Mouse (Mus musculus) brown adipose tissue, adult 24 weeks (tissue): ENCODE measurements at regions not wholly inside any gene's neighbourhood (a gene's known extent, or its start where the extent isn't known, plus 50 kb on each side); places are given as distances from the start of the nearest gene placed in this dataset.

Experiments
- H3K27ac ChIP-seq: fragments of 200-500 bp; replicated peaks from 2 replicates; pipeline ENCODE4 v1.5.1; 2012; ENCODE audit warnings: low read depth, mild to moderate bottlenecking, low read length
- H3K4me1 ChIP-seq: fragments of 200-500 bp; 2 replicates; pipeline ENCODE4 v1.6.1; 2012; ENCODE audit warnings: low read length, mixed read lengths; ENCODE audit not compliant: control insufficient read depth, insufficient read depth, insufficient read length
- H3K4me3 ChIP-seq: fragments of 200-500 bp; 2 replicates; pipeline ENCODE4 v1.5.1; 2012; ENCODE audit warnings: low read depth, mild to moderate bottlenecking, low read length, moderate library complexity; ENCODE audit not compliant: insufficient read depth

GRCm38 (mm10) chr14:120846073-120846850 lies 64.8 kb upstream of the Ipo5 start:
- Histone ChIP-seq H3K4me1 (peaks cover 4% of the 10 kb centered on the region; the same call in 1 of the 2 replicates), H3K27ac (no peak overlapping the region; the same call in 1 of the 2 replicates)

DNA sequence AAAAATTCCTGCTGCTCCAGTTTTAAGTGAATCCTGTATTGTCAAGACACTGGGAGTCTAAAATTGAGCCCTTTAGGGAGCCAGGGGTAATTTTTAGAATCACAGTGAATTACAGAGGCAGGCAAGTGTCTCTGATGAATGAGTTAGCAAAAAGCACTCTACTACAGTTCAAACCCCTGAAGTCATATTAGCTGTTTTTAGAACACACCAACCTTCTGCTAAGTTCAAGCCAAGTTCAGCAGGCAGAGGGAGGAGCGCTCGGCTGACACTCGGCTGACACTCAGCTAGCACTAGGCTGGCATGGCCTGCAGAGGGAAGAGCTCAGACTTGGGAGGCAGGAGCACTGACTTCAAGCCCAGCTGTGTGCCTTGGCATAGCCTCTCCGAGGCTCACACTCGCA lies 64.0 kb upstream of the Ipo5 start:
- Histone ChIP-seq H3K27ac (no peak overlapping the region), H3K4me1 (peaks cover under 1% of the 10 kb centered on the region; the same call in 1 of the 2 replicates), H3K4me3 (no peak overlapping the region)

More at GRCm38 (mm10) chr14:120846073-120846850, 64.8 kb upstream of the Ipo5 start:
- no peak overlapping the region for H3K4me3 ChIP-seq

GRCm38 (mm10) chr14:120848083-120848951 lies 62.7 kb upstream of the Ipo5 start:
- no peak overlapping the region for H3K27ac ChIP-seq
- H3K4me3 ChIP-seq, result no peak overlapping the region
- no peaks in the 10 kb centered on the region for H3K4me1 ChIP-seq

DNA sequence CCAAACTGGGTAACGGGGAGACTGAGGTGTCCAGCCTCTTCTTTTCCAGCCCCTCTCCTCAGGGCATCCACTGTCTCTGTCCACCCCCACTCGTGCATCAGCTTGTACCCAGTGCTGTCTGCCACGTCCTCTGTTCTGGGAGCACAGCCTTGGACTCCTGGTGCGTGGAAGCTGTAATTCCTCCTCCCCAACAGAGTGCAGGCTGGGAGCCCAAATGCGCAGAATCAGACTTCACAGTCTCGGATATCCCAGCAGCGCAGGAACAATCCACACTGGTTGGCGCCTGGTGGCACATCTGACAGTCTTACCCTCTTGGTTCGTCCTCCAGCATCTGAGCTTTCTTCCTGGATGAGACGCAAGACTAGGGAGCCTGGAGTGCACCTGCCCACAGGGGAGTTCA lies 61.9 kb upstream of the Ipo5 start:
- no peak overlapping the region for H3K27ac ChIP-seq
- no peak overlapping the region for H3K4me3 ChIP-seq
- no peaks in the 10 kb centered on the region for H3K4me1 ChIP-seq

- Histone ChIP-seq H3K4me1 (no peaks in the 10 kb centered on the region), H3K4me3 (no peak overlapping the region), H3K27ac (no peak overlapping the region)
Measured at GRCm38 (mm10) chr14:120853643-120854042, 57.4 kb upstream of the Ipo5 start.

GRCm38 (mm10) chr14:120854559-120854958 lies 56.5 kb upstream of the Ipo5 start:
- no peak overlapping the region for H3K27ac ChIP-seq
- no peaks in the 10 kb centered on the region for H3K4me1 ChIP-seq
- no peak overlapping the region for H3K4me3 ChIP-seq

GRCm38 (mm10) chr14:120855181-120855580 lies 55.8 kb upstream of the Ipo5 start:
- Histone ChIP-seq H3K4me3 (no peak overlapping the region), H3K27ac (no peak overlapping the region), H3K4me1 (no peaks in the 10 kb centered on the region)
